Comparison of ENCODE assay signal across 10 mouse cellular contexts in genomic region chr4:132180710-132181109, GRCm38 (mm10). TPM values are rescaled to one million over a fixed set of nuclear protein-coding genes. Genes with fewer than 3 reads are reported as not detected.
A peak's percentile ranks its signal among the peaks of the same experiment; 100 is the strongest.
DNase-seq lines count a peak whose midpoint lies in the region; ATAC-seq lines count a peak whose summit lies in the region.
"Had no signal": no experiment of that assay in that cellular context is flagged by ENCODE, and none has a peak within 500 bp of the region (broad histone marks: within the 10 kb centered on the region; RNA-seq: fewer than 3 reads in every experiment).

No protein-coding gene starts in this region.

- ATAC-seq in heart, embryonic 12.5 days (ENCODE audit: insufficient number of reproducible peaks, low FRiP score) = no peak
- no peak for ATAC-seq in neural tube, embryonic 15.5 days (ENCODE audit: low FRiP score)

- H3K27me3 ChIP-seq in heart, embryonic 12.5 days (replicated peaks) = no peaks in the 10 kb centered on the region
- no peaks in the 10 kb centered on the region for H3K27me3 ChIP-seq in neural tube, embryonic 15.5 days (replicated peaks)
- H3K27me3 ChIP-seq: heart, embryonic 15.5 days; lung, embryonic 15.5 days had no signal

- no peak overlapping the region for H3K4me2 ChIP-seq in heart, embryonic 12.5 days
- H3K4me2 ChIP-seq in neural tube, embryonic 15.5 days = no peak overlapping the region
- H3K4me2 ChIP-seq: heart, embryonic 15.5 days; lung, embryonic 15.5 days had no signal

- H3K9ac ChIP-seq in heart, embryonic 12.5 days = no peak overlapping the region
- no peak overlapping the region for H3K9ac ChIP-seq in neural tube, embryonic 15.5 days (replicated peaks)
- H3K9ac ChIP-seq: heart, embryonic 15.5 days; lung, embryonic 15.5 days had no signal

- DNase-seq in heart, postnatal 14 days = peak; percentile 20 to 43
- peak; percentile 40 for DNase-seq in neural tube, embryonic 10.5 days (ENCODE audit: extremely low spot score, low spot score)
- DNase-seq in adrenal gland, postnatal 14 days = peak; percentile 65
- peak; percentile 28 to 74 for DNase-seq in kidney, postnatal 36 days
- peak; percentile 27 for DNase-seq in thymus, postnatal 25 days
- DNase-seq in frontal cortex, postnatal 14 days (ENCODE audit: low spot score in 2 of 2) = no peak

- H3K4me3 ChIP-seq in heart, embryonic 12.5 days = no peak overlapping the region
- H3K4me3 ChIP-seq in neural tube, embryonic 15.5 days (replicated peaks) = no peak overlapping the region
- H3K4me3 ChIP-seq: heart, embryonic 15.5 days; lung, embryonic 15.5 days had no signal

- intact Hi-C loops in heart, postnatal 14 days (cut with DNase I) = no loop called here

- H3K9me3 ChIP-seq in heart, embryonic 12.5 days (replicated peaks) = no peaks in the 10 kb centered on the region
- H3K9me3 ChIP-seq in neural tube, embryonic 15.5 days (replicated peaks) = no peaks in the 10 kb centered on the region
- H3K9me3 ChIP-seq: heart, embryonic 15.5 days; lung, embryonic 15.5 days had no signal

- H3K27ac ChIP-seq in heart, embryonic 12.5 days (ENCODE audit: poor library complexity, severe bottlenecking) = no peak overlapping the region
- no peak overlapping the region for H3K27ac ChIP-seq in neural tube, embryonic 15.5 days (replicated peaks)
- H3K27ac ChIP-seq: heart, embryonic 15.5 days; lung, embryonic 15.5 days had no signal

- WGBS in heart, embryonic 12.5 days = 75% methylated on average over 9 of the region's 9 CpGs
- WGBS in neural tube, embryonic 15.5 days = 79% methylated on average over 9 of the region's 9 CpGs

- peaks cover 31% of the 10 kb centered on the region for H3K36me3 ChIP-seq in heart, embryonic 12.5 days
- H3K36me3 ChIP-seq in neural tube, embryonic 15.5 days = peaks cover 16% of the 10 kb centered on the region

- no peaks in the 10 kb centered on the region for H3K4me1 ChIP-seq in heart, embryonic 12.5 days (replicated peaks)
- H3K4me1 ChIP-seq in neural tube, embryonic 15.5 days = peaks cover 3% of the 10 kb centered on the region; the same call in 1 of the 2 replicates
- H3K4me1 ChIP-seq: heart, embryonic 15.5 days had no signal

RNA-seq across cellular contexts. Expression of gene Ythdf2, which starts 31.4 kb away (rescaled TPM):
- total RNA-seq in heart, postnatal 14 days (2021) = 10 to 100 TPM; 30.6 to 34.6 TPM
- polyA plus RNA-seq in heart, embryonic 12.5 days (2016; fragmentation: Nextera tagmentation; extraction: Ambion mirVana) = 77.1 and 80.1 TPM in 2 replicates
- 97.4 and 104 TPM in 2 replicates for polyA plus RNA-seq in neural tube, embryonic 15.5 days (2015; fragmentation: Nextera tagmentation; extraction: Ambion mirVana)
- 48.8 and 49.5 TPM in 2 replicates for total RNA-seq in adrenal gland, postnatal 14 days (2021)

RNA-seq across cellular contexts. Expression of gene Oprd1, which starts 36.4 kb away (rescaled TPM):
- total RNA-seq in heart, postnatal 14 days (2021) = under 1 TPM; 0.19 to 0.20 TPM
- polyA plus RNA-seq in heart, embryonic 12.5 days (2016; fragmentation: Nextera tagmentation; extraction: Ambion mirVana) = 1.3 and 1.5 TPM in 2 replicates
- polyA plus RNA-seq in neural tube, embryonic 15.5 days (2015; fragmentation: Nextera tagmentation; extraction: Ambion mirVana) = 0.90 and 1.1 TPM in 2 replicates
- 1.3 and 1.4 TPM in 2 replicates for total RNA-seq in adrenal gland, postnatal 14 days (2021)

Comparison
In these comparisons a context has a peak if more than half of its experiments do, and no peak if none do; other contexts are left out.
1. DNase-seq: peak in heart, postnatal 14 days (2 of 2), neural tube, embryonic 10.5 days (single experiment), adrenal gland, postnatal 14 days (single experiment), kidney, postnatal 36 days (2 of 2) and thymus, postnatal 25 days (single experiment); none in frontal cortex, postnatal 14 days (0 of 2).